24 mouse cellular contexts compared by ENCODE assay signal in the genomic region with DNA sequence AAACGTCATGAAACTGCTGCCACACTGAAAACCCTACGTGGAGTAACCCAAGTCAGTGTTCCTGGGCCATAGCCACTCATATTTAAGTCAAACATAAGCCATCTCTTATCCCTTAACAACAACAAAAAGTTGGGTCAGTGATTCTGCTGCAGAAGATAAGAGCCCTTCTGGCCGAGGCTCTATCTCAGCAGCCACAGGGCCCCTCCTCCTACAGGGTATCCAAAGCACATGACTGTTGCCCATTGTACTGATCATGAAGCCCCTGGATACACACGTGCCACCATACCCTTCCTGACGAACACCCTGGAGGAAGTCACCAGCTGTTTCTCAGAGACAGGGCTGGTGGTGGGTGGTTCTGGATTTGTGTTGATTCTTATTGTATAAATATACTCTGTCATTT. TPM values are rescaled to one million over a fixed set of nuclear protein-coding genes. Genes with fewer than 3 reads are reported as not detected.
A peak's percentile ranks its signal among the peaks of the same experiment; 100 is the strongest.
DNase-seq lines count a peak whose midpoint lies in the region; ATAC-seq and TF ChIP-seq lines count a peak whose summit lies in the region.
"Had no signal": no experiment of that assay in that cellular context is flagged by ENCODE, and none has a peak within 500 bp of the region (broad histone marks: within the 10 kb centered on the region; RNA-seq: fewer than 3 reads in every experiment).

No protein-coding gene starts in this region.

- 53% methylated on average over 5 of the region's 5 CpGs for WGBS in heart, embryonic 12.5 days
- WGBS in liver, embryonic 14.5 days (ENCODE audit: insufficient replicate concordance) = 17% methylated on average over 5 of the region's 5 CpGs

- peaks cover 55% of the 10 kb centered on the region for H3K36me3 ChIP-seq in heart, embryonic 12.5 days
- H3K36me3 ChIP-seq in liver, embryonic 14.5 days (replicated peaks; ENCODE audit: control insufficient read depth, insufficient read depth, low read depth) = peaks cover 4% of the 10 kb centered on the region

- H3K4me2 ChIP-seq in heart, embryonic 12.5 days = no peak overlapping the region
- no peak overlapping the region for H3K4me2 ChIP-seq in liver, embryonic 14.5 days (ENCODE audit: low read depth)
- H3K4me2 ChIP-seq: intestine, embryonic 15.5 days; midbrain, embryonic 15.5 days; neural tube, embryonic 15.5 days had no signal

- H3K4me3 ChIP-seq in heart, embryonic 12.5 days = no peak overlapping the region
- no peak overlapping the region for H3K4me3 ChIP-seq in liver, embryonic 14.5 days (ENCODE audit: insufficient read depth in 1 of 2, low read depth in 2 of 2, low read length in 2 of 2)
- H3K4me3 ChIP-seq: erythroblast, embryonic 14.5 days; hindbrain, embryonic 10.5 days; intestine, embryonic 15.5 days; midbrain, embryonic 15.5 days; neural tube, embryonic 15.5 days had no signal

- 0 out of 2 replicates have a peak, but pooled peaks cover 5% of the 10 kb centered on the region for H3K4me1 ChIP-seq in heart, embryonic 12.5 days (replicated peaks)
- peaks cover 20 to 21% of the 10 kb centered on the region in 2 experiments for H3K4me1 ChIP-seq in liver, embryonic 14.5 days (replicated peaks; ENCODE audit: control insufficient read depth in 2 of 2, insufficient read depth in 2 of 2, low read length in 1 of 2)
- H3K4me1 ChIP-seq: intestine, embryonic 15.5 days had no signal

- TF ChIP-seq EP300 in liver, embryonic 14.5 days (IDR thresholded peaks at IDR 0.05; ENCODE audit: low read depth) = peak; percentile 72

- 0 out of 2 replicates have a peak, but pooled peaks have one; percentile 30 for ATAC-seq in heart, embryonic 12.5 days (ENCODE audit: insufficient number of reproducible peaks, low FRiP score)
- ATAC-seq in liver, embryonic 14.5 days (ENCODE audit: insufficient read depth) = peak; percentile 83
- ATAC-seq in megakaryocyte-erythroid progenitor cell, adult 5-6 weeks (replicated peaks; ENCODE audit: low FRiP score, low TSS enrichment, poor library complexity, severe bottlenecking) = peak; percentile 78
- ATAC-seq: activated CD4-positive, CD25-positive, alpha-beta regulatory T cell, adult 4 months; CD4-positive, CD25-positive, alpha-beta regulatory T cell, adult 4 months; forebrain, embryonic 16.5 days; hindbrain, embryonic 16.5 days; intestine, embryonic 15.5 days; midbrain, embryonic 15.5 days had no signal

- H3K27me3 ChIP-seq in heart, embryonic 12.5 days (replicated peaks) = no peaks in the 10 kb centered on the region
- no peaks in the 10 kb centered on the region for H3K27me3 ChIP-seq in liver, embryonic 14.5 days (ENCODE audit: control insufficient read depth, insufficient read depth, low read length)
- H3K27me3 ChIP-seq: intestine, embryonic 15.5 days; midbrain, embryonic 15.5 days; neural tube, embryonic 15.5 days had no signal

- no peaks in the 10 kb centered on the region for H3K9me3 ChIP-seq in heart, embryonic 12.5 days (replicated peaks)
- H3K9me3 ChIP-seq in liver, embryonic 14.5 days (ENCODE audit: control insufficient read depth, low read length) = no peaks in the 10 kb centered on the region
- H3K9me3 ChIP-seq: hindbrain, embryonic 10.5 days; intestine, embryonic 15.5 days; midbrain, embryonic 15.5 days; neural tube, embryonic 15.5 days had no signal

- DNase-seq in heart, postnatal 4 days = no peak
- peak; percentile 33 for DNase-seq in c-Kit-positive CD71-positive TER-119-positive erythroid progenitor cells, embryonic 14.5 days (ENCODE audit: low spot score)
- peak in 2 of 3 experiments; percentile 29 to 42 for DNase-seq in liver, embryonic 14.5 days (ENCODE audit: low read depth in 3 of 3, low spot score in 3 of 3)
- no peak for DNase-seq in B cell, adult 2 months
- no peak for DNase-seq in right cerebral cortex, postnatal 4 days
- DNase-seq: adrenal gland, adult 2 months; adrenal gland, postnatal 36 days; cerebellum, adult 2 months; cerebellum, postnatal 14 days; kidney, adult 8-10 months; lung, postnatal 4 days; retina, postnatal 1 day had no signal

- H3K27ac ChIP-seq in heart, embryonic 12.5 days (ENCODE audit: poor library complexity, severe bottlenecking) = no peak overlapping the region
- no peak overlapping the region; the same call in 1 of the 2 replicates for H3K27ac ChIP-seq in liver, embryonic 14.5 days
- H3K27ac ChIP-seq: hindbrain, embryonic 10.5 days; intestine, embryonic 15.5 days; kidney, postnatal 0 days; midbrain, embryonic 15.5 days; neural tube, embryonic 15.5 days had no signal

- no peak overlapping the region for H3K9ac ChIP-seq in heart, embryonic 12.5 days
- H3K9ac ChIP-seq in liver, embryonic 14.5 days (replicated peaks) = no peak overlapping the region
- H3K9ac ChIP-seq: intestine, embryonic 15.5 days; midbrain, embryonic 15.5 days; neural tube, embryonic 15.5 days had no signal

- TF ChIP-seq CTCF in liver, embryonic 14.5 days (IDR thresholded peaks at IDR 0.05; ENCODE audit: low read depth) = no peak

RNA-seq across cellular contexts. Expression of a gene that starts 3.4 kb away (rescaled TPM):
- 2.7 and 3.1 TPM in 2 replicates for polyA plus RNA-seq in heart, embryonic 12.5 days (2016; fragmentation: Nextera tagmentation; extraction: Ambion mirVana)
- total RNA-seq in heart, postnatal 4 days (2021) = 10 to 100 TPM; 15.1 to 15.9 TPM
- 2.6 and 3.4 TPM in 2 replicates for polyA plus RNA-seq in liver, embryonic 14.5 days (2012; rRNA removed)
- 0.59 and 0.76 TPM in 2 replicates for polyA plus RNA-seq in liver, embryonic 14.5 days (2014; fragmentation: Nextera tagmentation; extraction: Ambion mirVana)
- total RNA-seq in megakaryocyte-erythroid progenitor cell, adult 5-6 weeks (2014; fragmentation: Nextera tagmentation) = 15.5 and 17.9 TPM in 2 replicates
- total RNA-seq in megakaryocyte-erythroid progenitor cell, adult 5-6 weeks (2017) = 6.7 and 11.2 TPM in 2 replicates

RNA-seq across cellular contexts. Expression of a gene that starts 53.4 kb away (rescaled TPM):
- polyA plus RNA-seq in heart, embryonic 12.5 days (2016; fragmentation: Nextera tagmentation; extraction: Ambion mirVana) = 45.6 and 50.9 TPM in 2 replicates
- 10 to 100 TPM; 23.8 to 27.2 TPM for total RNA-seq in heart, postnatal 4 days (2021)
- 0.11 and 0.12 TPM in 2 replicates for polyA plus RNA-seq in liver, embryonic 14.5 days (2012; rRNA removed)
- polyA plus RNA-seq in liver, embryonic 14.5 days (2014; fragmentation: Nextera tagmentation; extraction: Ambion mirVana) = 0.03 and 0.06 TPM in 2 replicates
- total RNA-seq in megakaryocyte-erythroid progenitor cell, adult 5-6 weeks (2014; fragmentation: Nextera tagmentation) = not detected in 2 replicates
- not detected in 2 replicates for total RNA-seq in megakaryocyte-erythroid progenitor cell, adult 5-6 weeks (2017)
- polyA plus RNA-seq: activated CD4-positive, CD25-positive, alpha-beta regulatory T cell, adult 4 months; CD4-positive, CD25-positive, alpha-beta regulatory T cell, adult 4 months; erythroblast, embryonic 14.5 days had no signal

Comparison
In these comparisons a context has a peak if more than half of its experiments do, and no peak if none do; other contexts are left out.
1. ATAC-seq: peak in every context shown above with its lines; median percentile 83 in liver, embryonic 14.5 days; 78 in megakaryocyte-erythroid progenitor cell, adult 5-6 weeks; 30 in heart, embryonic 12.5 days.
2. DNase-seq: peak in c-Kit-positive CD71-positive TER-119-positive erythroid progenitor cells, embryonic 14.5 days (single experiment) and liver, embryonic 14.5 days (2 of 3); none in heart, postnatal 4 days (single experiment), B cell, adult 2 months (0 of 2) and right cerebral cortex, postnatal 4 days (single experiment).
3. RNA of a gene that starts 53.4 kb away (total RNA-seq): 23.8 to 27.2 TPM in heart, postnatal 4 days; not detected in megakaryocyte-erythroid progenitor cell, adult 5-6 weeks; every median in the first group is over 10 times any median in the second.